Mouse (Mus musculus): ENCODE data around the gene Cse1l.

The Cse1l gene

DNA sequence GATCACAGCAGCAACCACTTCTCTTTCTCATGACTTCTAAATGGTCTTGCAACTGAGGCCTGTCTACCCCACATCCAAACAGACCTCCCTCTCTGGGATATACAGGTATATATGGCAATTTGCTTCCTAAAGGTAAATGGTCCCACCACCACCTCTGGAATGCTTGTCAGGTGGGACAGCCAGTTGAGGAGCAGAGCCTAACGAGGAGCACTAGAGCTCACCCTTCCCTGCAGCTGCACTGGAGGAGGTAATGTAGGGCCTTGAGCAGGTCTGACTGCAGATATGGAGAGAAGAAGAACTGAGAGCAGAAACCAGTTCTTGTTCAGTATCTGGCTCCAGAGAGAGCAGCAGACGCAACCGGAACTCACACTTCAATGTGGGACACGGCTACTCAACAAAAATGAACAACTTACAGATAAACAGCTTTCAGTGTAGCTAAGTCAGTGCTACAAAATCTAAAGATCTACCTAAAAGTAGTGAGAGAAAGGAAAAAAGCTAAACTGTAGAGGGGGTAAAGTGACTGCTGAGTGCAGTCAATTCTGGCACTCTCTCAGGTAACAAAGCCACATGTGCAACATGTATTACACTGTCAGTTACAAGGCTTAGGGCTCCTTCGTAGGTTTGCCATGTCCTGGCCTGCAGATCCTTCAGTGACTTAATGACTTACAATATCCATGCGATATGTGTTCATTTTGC is 68.5 kb downstream of the Cse1l start:
- no peak for DNase-seq (ENCODE audit: extremely low spot score)

GRCm38 (mm10) chr2:166976356-166976755 is 70.5 kb downstream of the Cse1l start:
- no peak for DNase-seq (ENCODE audit: extremely low spot score)

DNA sequence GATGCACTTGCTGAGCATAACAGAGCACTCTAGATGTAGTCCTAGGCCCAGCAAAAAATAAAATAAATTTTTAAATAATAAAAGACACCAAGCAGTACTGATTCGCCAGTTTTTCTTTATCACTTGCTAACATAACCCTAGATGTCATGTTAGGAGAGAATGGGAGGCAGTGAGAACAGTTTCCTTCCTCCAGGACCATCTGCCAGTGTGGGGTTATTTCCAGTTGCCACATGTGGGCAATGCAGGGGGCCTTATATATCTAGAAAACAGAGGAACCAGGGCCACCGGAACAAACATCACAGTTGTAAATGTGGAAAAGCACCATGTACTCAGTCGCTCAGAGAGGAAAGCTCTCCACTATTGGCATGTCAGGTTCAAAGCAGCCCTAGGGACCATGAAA is 71.7 kb downstream of the Cse1l start:
- no peak for DNase-seq (ENCODE audit: extremely low spot score)

DNA sequence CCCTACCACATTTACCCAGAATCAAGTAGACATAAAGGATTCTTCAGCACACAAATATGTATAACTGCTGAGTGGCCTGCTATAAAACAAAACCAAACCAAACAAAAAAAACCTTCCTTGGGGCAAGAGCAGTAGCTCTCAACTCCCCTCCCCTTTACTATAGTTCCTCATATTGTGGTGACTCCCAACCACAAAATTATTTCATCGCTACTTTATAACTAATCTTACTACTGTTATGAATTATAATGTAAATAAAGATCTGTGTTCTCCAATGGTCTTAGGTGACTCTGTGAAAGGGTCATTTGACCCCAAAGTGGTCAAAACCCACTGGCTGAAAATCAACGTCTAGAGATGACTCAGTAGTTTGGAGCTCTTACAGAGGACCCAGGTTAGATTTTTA is 74.3 kb downstream of the Cse1l start:
- DNase-seq (ENCODE audit: extremely low spot score), result no peak

- no peak for DNase-seq (ENCODE audit: extremely low spot score)
Observed at GRCm38 (mm10) chr2:166983351-166983894, 77.6 kb downstream of the Cse1l start.

- no peak for DNase-seq (ENCODE audit: extremely low spot score)
Observed at GRCm38 (mm10) chr2:166990861-166991260, 85.0 kb downstream of the Cse1l start.

GRCm38 (mm10) chr2:166991945-166992344 is 86.1 kb downstream of the Cse1l start:
- DNase-seq (ENCODE audit: extremely low spot score), result no peak

DNA sequence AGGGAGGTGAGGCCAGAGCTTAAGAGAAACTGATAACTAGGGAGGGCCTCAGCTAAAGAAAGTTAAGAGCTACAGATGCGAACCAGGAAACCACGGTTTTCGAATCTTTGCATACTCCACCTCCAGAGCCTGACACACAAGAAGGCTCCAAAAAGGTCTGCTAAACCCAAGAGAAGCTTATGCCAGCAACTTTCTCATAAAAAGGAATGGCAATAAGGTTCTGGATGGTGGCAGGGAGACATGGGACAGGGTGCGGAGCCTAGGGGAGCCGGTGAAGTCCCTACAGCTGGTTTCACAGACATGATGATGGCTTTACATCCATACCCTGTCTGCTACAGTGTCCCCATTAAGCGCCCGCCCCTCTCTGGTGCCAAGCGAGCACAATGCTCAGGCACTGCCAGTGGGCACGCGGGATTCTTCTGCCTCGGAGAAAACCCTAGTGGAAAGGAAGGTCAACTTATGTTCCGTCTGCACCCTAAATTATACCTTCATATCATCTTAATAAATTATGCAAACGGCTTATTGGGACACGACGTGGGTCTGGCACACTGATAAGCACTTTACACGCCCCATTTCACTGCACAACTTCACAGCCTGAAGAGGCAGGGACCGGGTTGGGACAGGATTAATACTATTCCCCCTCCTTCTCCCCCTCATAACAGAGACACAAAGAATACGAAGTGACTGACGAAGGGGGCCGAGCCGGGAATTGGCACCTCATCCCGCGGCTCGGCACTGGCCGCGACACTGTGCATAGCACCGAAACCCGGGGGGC is 89.4 kb downstream of the Cse1l start:
- peak; percentile 28 for DNase-seq (ENCODE audit: extremely low spot score)
